Mouse (Mus musculus) lung, postnatal 36 days (tissue): ENCODE measurements around the gene Rpp30.

Experiments used
- DNase-seq: peaks from one replicate; pipeline ENCODE4 v3.0.0; 2022; ENCODE audit warnings: mixed read lengths

The Rpp30 gene

DNA sequence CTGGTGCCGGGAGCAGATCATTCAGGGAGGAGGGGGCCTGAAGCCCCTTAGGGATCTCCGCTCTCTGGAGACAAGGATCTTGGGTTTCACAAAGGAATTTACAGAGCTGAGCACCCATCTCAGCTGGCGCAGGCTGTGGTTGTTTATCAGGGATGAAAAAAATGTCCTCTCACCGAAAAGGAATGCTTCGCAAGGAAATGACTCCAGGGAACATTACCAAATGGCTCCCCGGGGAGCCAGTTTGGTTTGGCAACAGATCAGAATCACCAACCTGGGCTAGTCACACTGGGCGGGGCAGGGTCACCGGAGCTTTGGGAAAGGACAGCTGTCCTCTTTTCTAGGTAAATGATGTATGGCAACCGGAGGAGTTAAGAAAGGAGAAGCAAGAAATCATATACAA lies 45.7 kb downstream of the Rpp30 start:
- DNase-seq, result peak; percentile 27

DNA sequence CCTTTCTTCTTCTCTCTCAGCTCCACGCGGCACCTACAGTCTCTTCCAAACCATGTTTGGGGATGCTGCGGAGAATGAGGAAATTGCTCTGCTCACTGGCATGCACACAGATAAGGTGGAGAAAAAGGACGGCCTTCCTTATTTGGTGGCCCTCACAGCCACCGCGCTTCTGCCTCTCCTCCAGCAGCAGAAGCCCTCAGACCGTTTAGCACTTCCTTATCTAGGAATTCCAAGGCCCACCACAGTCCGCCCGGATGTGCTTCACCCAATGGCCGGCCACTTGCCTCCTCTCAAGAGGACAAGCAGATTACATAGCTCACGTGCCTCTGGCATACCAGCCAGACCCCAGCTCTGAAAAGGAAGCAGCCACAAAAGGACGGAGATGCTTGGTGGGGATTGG lies 46.1 kb downstream of the Rpp30 start:
- no peak for DNase-seq

DNA sequence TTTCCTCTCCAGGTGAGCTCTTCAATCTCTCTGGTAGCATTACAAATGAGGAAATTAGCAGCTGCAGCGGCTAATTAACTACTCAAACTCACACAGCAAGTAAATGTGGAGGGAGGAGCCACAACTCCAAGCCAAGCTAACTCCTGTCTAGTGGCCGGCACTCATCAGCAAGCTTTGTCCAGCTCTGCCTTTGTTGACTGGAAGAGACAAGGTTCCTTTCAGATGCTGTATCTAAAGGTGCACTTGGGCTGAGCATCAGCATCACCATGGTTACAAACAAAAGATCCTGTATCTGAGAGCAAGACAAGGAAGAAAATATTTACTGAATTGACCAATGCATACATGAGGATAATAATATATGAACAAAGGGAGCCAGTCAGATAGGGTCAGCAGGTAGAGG lies 46.7 kb downstream of the Rpp30 start:
- no peak for DNase-seq

DNA sequence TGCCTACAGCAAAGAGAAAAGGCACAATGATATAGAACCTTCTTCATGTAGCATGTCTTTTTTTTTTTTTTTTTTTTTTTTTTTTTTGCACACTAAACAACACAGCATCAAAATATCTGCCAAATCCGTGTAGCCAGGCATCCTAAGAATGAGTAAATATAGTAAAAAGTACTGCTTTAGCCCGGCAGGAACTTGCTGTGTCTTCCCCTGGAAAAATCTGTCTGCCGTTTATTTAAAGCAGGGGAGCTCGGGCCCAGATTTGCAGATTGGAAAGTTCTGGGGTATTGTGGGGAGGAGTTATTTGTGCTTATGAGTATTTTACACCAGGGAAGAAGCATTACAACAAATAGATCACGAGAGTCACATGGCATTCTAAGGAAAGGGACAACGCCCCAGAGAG lies 48.5 kb downstream of the Rpp30 start:
- DNase-seq, result no peak

DNA sequence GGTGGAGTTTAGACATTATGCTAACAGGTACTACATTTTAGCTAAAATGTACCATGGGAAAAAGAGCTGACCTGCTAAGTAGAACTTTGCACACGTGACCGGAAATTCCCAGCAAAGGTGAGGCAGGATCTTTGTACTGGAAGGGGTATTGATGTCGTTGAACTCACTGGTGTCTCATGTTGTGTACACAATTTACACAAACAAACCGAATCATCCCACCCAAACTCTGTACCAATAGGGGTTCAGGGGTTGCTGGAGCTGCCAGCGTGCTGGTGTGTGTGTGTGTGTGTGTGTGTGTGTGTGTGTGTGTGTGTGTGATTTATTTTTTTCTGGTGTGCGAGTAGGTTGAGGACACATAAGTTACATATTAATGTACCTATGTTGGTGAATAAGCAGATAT lies 49.5 kb downstream of the Rpp30 start:
- DNase-seq, result no peak

DNA sequence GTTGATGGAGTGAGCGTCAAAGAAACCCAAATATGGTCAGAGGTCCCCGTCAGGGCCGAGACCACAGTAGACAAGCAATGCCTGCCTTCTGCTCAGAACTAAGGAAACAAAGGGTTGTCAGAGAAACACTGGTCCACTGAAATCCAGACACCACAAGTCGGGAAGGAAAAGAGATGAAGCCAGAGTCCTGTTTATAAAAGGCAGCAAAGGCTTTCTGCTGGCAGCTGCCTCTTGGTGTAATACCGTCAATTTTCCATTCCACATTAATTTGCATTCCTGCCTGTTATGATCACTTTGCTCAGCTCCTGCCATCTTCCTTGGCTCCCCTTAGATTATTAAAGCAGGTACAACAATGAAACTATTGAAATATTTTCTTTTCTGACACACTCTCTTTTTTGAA lies 50.2 kb downstream of the Rpp30 start:
- no peak for DNase-seq

DNA sequence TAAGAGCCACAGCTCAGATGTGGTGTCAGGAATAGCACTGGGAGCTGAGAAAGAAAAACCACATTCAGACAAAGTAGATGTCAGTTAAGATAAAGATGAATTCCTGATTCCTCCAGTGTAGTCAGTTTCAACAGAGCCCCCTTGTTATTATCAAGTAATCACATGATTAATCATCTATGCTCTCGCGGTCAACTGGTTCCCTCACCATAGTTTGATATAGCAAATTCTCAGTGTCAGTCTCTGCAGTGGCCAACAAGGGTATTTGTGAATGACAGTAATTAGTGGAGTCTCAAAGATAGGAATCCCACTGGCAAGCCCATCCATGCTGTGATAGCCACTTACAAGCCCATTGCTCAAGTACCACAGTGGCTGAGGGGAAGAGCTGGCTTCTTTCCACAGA lies 60.1 kb downstream of the Rpp30 start:
- no peak for DNase-seq

DNA sequence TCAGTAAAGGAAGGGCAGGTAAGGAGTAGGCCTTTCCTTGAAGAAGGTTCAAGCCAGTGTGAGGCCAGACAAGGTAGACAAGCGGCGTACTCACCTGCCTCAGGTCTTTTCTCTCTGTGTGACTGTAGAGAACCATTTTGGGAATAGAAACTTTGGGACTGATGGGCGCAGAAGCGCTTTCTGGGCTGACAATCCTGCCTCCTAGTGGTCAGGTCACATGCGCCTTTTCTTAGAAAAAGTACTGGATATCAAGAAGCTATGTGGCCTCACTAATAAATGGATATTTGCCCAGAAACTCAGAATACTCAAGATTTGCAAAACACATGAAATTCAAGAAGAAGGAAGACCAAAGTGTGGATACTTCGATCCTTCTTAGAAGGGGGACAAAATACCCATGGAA lies 65.1 kb downstream of the Rpp30 start:
- no peak for DNase-seq

DNA sequence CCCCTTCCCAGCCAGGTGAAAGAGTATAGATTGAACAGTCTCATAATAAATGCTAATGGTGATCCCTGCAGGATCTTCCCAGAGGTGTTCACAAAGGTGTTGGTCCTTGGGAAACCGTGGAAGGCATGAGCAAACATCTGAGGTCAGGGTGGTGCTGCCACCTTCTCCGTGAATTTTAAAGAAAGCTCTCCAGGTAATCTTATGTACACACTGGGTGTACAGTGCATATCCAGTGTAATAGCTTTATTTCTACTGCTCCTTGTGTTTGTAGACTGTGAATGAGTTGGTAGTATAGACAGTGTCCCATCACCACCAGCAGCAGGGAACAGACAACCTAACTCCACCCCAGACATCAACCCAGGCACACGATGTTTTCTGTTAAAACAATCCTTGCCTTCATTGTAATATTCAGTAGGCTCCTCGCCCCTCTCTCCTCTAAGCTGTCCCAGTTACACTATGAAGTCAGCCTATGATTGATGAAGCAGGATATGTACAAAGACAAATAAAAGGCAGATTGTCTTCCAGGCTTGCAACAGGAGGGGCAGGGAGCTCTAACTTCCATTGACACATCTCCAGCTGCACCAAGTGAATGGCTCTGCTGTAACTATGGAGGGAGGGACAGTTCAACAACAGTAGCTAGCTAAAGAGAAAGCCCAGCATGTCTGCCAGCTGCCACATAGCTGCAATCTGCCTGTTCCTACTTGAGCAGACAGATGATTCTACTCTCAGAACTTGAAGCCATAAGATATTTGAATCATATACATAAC lies 66.9 kb downstream of the Rpp30 start:
- DNase-seq, result no peak
